Mouse (Mus musculus) intestine, embryonic 15.5 days (tissue): ENCODE measurements around the gene Gpatch4. TPM values are rescaled to one million over a fixed set of nuclear protein-coding genes. Genes with fewer than 3 reads are reported as not detected.
A peak's percentile ranks its signal among the peaks of the same experiment; 100 is the strongest.

Experiments
- ATAC-seq: fragments of 200-750 bp; cut with Nextera tagmentation; 2 replicates; pipeline ENCODE4 v1.8.0; 2017; ENCODE audit warnings: moderate TSS enrichment, moderate library complexity
- H3K27ac ChIP-seq: fragments of 300-500 bp; sonication (generic); 2 replicates; pipeline ENCODE4 v1.5.1; 2015; ENCODE audit warnings: mild to moderate bottlenecking, inconsistent platforms
- H3K27me3 ChIP-seq: fragments of 300-500 bp; sonication (generic); replicated peaks from 2 replicates; pipeline ENCODE4 v1.6.1; 2015; ENCODE audit warnings: inconsistent platforms
- H3K36me3 ChIP-seq: fragments of 300-500 bp; sonication (generic); 2 replicates; pipeline ENCODE4 v1.6.1; 2015; ENCODE audit warnings: inconsistent platforms
- H3K4me1 ChIP-seq: fragments of 300-500 bp; sonication (generic); replicated peaks from 2 replicates; pipeline ENCODE4 v1.6.1; 2015; ENCODE audit warnings: inconsistent platforms
- H3K4me2 ChIP-seq: fragments of 300-500 bp; sonication (generic); replicated peaks from 2 replicates; pipeline ENCODE4 v1.6.1; 2015; ENCODE audit warnings: mild to moderate bottlenecking, inconsistent platforms
- H3K4me3 ChIP-seq: fragments of 300-500 bp; sonication (generic); replicated peaks from 2 replicates; pipeline ENCODE4 v1.5.1; 2015; ENCODE audit warnings: inconsistent platforms
- H3K9ac ChIP-seq: fragments of 300-500 bp; sonication (generic); 2 replicates; pipeline ENCODE4 v1.6.1; 2015; ENCODE audit warnings: inconsistent platforms
- H3K9me3 ChIP-seq: fragments of 300-500 bp; sonication (generic); 2 replicates; pipeline ENCODE4 v1.6.1; 2016; ENCODE audit warnings: inconsistent platforms
- WGBS: fragments of 180-500 bp; shearing (Covaris S2); methylation state at CpG from one replicate; pipeline ENCODE4 v1.1.7; 2015; 5-methylcytosine and 5-hydroxymethylcytosine counted together
- polyA plus RNA-seq: library from polyadenylated mRNA; unstranded; fragments of >200 nt; fragmentation: Nextera tagmentation; extraction: Ambion mirVana; gene quantifications from 2 replicates; pipeline ENCODE4 v1.2.1, GENCODE M21; 2015

Gpatch4 gene
- 36.7 and 40.3 TPM in 2 replicates for polyA plus RNA-seq

DNA sequence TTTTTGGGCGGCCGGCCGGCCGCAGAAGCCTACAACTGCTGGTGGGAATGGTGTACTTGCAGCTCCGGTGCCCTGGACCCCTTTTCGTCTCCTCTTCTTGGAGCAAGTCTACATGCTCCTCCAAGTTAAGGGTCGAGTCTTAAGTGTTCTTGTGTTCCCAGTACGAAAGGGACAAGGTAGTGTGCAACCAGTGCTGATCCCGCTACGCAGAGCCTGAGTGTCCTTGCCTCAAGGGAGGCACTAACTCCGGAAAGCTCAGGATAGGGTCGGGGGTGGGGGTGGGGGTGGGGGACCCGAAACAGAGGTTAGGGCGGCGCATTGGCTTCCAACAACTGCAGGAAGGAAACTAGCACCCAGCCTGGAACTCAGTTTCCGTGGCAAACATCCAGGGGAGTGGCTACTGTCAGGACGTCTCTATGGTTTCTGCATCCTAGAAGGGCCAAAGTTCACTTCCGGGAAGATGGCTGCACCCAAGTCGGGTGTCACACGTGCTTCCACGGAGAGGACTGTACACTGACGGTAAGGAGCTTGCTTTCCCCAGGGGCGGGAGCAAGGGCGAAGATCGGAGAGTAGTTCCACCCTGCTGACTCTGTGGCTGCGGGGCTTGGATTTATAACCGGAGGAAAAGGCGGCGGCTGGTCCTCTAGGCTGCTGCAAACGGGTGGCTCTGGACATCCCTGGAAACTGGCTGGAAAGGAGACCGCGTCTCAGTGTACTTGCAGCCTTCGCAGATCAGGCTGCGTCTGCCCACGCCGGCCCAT is at the start of gene Gpatch4:
Gene Gpatch4, plus strand, starts transcription at position 448 of the 761 bp plus-strand sequence.
- peaks cover 2% of the 10 kb centered on the region; the same call in 1 of the 2 replicates for H3K36me3 ChIP-seq
- peak within 1 kb of the TSS; percentile 75 for H3K4me2 ChIP-seq
- peak within 1 kb of the TSS; percentile 77 for H3K4me3 ChIP-seq
- peak within 1 kb of the TSS; percentile 68; the same call in 1 of the 2 replicates for H3K27ac ChIP-seq
- peaks cover 11% of the 10 kb centered on the region; the same call in 1 of the 2 replicates for H3K27me3 ChIP-seq
- no peaks in the 10 kb centered on the region for H3K9me3 ChIP-seq
- peak; percentile 98 for ATAC-seq
- H3K4me1 ChIP-seq = peaks cover 2% of the 10 kb centered on the region; the same call in 1 of the 2 replicates
- H3K9ac ChIP-seq = peak within 1 kb of the TSS; percentile 59
- WGBS = 7% methylated on average over 36 of the region's 36 CpGs

DNA sequence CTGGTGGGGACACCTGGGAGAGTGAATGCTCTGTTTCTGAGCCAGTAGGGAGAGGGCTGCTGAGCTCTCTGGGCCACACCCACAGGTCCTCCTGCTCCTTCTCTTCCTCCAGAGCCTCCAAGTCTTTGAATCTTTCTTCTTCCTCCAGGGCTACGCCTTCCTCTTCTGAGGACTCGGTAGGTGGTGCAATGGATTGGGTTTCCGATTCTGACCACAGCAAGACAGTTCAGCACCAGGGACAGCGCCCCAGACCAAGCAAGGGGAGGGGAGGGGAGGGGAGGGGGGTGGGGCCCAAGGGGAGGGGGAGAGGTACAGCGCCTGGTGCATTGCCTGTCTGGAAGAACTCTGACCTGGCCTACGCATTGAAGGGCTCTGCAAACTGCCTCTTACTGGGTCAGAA is 49.5 kb upstream of the Gpatch4 start:
- Histone ChIP-seq H3K4me3 (no peak overlapping the region), H3K27ac (no peak overlapping the region), H3K9ac (no peak overlapping the region), H3K9me3 (no peaks in the 10 kb centered on the region), H3K4me1 (peaks cover 8% of the 10 kb centered on the region), H3K4me2 (no peak overlapping the region), H3K27me3 (peaks cover 98% of the 10 kb centered on the region), H3K36me3 (no peaks in the 10 kb centered on the region)
- 0 out of 2 replicates have a peak, but pooled peaks have one; percentile 18 for ATAC-seq
- 0% methylated on average over 5 of the region's 6 CpGs for WGBS

DNA sequence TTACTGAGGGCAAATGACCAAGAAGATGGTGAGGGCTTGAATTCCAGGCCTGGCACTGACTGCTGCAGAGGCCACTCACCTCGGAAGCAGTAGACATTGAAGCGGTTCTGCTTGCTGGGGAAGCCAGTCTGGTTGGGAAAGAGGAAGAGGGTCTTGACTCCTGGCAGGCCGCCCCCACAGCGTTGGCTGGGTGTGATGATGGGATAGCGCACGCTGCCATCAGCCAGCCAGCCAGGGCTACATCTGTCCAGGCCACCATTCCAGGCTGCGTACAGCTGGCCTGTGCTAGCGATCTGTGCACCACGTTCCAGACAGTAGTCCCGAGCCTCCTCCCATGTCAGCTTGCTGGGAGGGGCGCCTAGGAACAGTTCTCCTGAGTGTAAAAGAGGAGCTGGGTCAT is 47.6 kb upstream of the Gpatch4 start:
- H3K4me1 ChIP-seq = peaks cover 15% of the 10 kb centered on the region
- 35% methylated on average over 11 of the region's 11 CpGs for WGBS
- no peak for ATAC-seq
- no peak overlapping the region for H3K27ac ChIP-seq
- no peaks in the 10 kb centered on the region for H3K9me3 ChIP-seq
- H3K4me2 ChIP-seq = no peak overlapping the region
- peaks cover 98% of the 10 kb centered on the region for H3K27me3 ChIP-seq
- H3K36me3 ChIP-seq = no peaks in the 10 kb centered on the region
- H3K4me3 ChIP-seq = no peak overlapping the region
- H3K9ac ChIP-seq = no peak overlapping the region

DNA sequence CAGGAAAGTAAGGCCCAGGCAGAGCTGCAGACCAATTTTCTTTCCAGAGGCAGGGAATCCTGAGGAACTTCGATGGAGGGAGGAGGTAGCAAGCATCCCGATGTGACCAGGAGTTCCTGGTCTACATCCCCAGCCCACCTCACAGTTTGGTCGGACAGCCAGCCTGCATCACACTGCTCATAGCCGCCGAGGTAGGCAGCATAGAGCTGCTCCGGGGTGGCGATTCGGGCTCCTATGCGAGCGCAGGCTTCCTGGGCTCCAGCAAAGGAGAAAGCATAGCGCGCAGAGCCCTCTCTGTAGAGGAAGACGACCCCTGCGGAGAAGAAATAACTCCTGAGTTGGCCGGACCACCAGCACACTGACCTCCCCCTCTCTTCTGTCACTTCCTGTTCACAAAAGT is 46.5 kb upstream of the Gpatch4 start:
- H3K9me3 ChIP-seq = no peaks in the 10 kb centered on the region
- H3K4me3 ChIP-seq = no peak overlapping the region
- H3K27ac ChIP-seq = no peak overlapping the region
- H3K4me1 ChIP-seq = peaks cover 15% of the 10 kb centered on the region
- H3K4me2 ChIP-seq = peak overlapping the region; percentile 75; the same call in 1 of the 2 replicates
- H3K27me3 ChIP-seq = peaks cover 98% of the 10 kb centered on the region
- 5% methylated on average over 15 of the region's 15 CpGs for WGBS
- ATAC-seq = no peak
- H3K9ac ChIP-seq = no peak overlapping the region
- no peaks in the 10 kb centered on the region for H3K36me3 ChIP-seq

DNA sequence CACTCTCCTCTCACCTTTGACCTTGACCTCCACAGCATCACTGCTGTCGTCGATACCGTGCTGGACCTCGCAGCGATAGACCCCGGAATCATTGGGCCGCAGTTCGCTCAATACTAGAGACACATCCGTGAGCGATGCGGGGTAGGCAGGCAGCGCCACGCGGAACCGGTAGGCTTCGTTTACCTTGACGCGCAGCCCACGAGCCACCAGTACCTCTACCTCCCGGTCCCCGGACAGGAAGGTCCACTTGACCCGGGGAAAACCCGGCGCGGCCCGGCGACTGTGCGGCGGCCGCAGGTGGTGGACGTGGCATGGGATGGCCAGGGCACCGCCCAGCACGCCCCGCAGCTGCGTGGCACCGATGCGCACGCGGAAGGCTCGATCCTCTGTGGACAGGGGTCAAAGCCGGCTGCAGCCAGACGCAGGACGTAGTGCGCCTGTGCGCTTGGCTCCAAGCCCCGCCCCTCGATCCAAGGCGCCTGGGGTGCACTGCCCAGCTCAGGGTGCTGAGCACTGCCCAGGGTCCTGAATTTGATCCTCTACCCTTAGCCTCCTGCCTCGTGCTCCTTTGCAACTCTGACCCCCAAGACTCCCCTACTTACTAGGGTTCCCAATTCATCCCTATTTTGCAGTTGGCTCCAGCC is 45.8 kb upstream of the Gpatch4 start:
- peaks cover 15% of the 10 kb centered on the region for H3K4me1 ChIP-seq
- no peak overlapping the region for H3K27ac ChIP-seq
- H3K36me3 ChIP-seq = no peaks in the 10 kb centered on the region
- H3K9me3 ChIP-seq = no peaks in the 10 kb centered on the region
- ATAC-seq = 0 out of 2 replicates have a peak, but pooled peaks have one; percentile 54
- peak overlapping the region; percentile 36 for H3K4me3 ChIP-seq
- no peak overlapping the region; the same call in 1 of the 2 replicates for H3K9ac ChIP-seq
- peaks cover 98% of the 10 kb centered on the region for H3K27me3 ChIP-seq
- WGBS = 1% methylated on average over 49 of the region's 49 CpGs
- peak overlapping the region; percentile 75 for H3K4me2 ChIP-seq

DNA sequence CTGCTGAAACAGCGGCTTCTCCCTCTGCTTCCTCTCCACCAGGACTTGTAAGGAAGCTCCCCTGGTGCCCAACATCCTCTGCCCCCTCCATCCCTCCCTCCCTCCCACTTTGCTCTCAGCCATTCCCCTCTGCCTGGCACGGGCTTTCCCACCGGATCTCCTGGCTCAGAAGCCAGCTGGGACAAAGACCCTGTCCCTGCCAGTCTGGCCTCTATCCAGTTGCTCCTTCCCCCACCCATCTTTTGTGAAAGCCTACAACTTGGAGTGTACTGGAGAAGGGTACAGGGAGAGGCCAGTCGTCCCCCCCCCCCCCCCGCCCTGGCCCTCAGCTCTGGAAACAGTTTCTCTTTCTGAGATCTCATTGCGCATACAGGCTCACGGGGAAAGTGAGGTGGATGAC is 44.2 kb upstream of the Gpatch4 start:
- WGBS = 5% methylated on average over 7 of the region's 7 CpGs
- Histone ChIP-seq H3K27me3 (peaks cover 100% of the 10 kb centered on the region), H3K9me3 (0 out of 2 replicates have a peak, but pooled peaks cover 3% of the 10 kb centered on the region), H3K9ac (no peak overlapping the region), H3K4me1 (peaks cover 15% of the 10 kb centered on the region), H3K4me3 (no peak overlapping the region), H3K27ac (no peak overlapping the region), H3K36me3 (no peaks in the 10 kb centered on the region), H3K4me2 (no peak overlapping the region)
- no peak for ATAC-seq

DNA sequence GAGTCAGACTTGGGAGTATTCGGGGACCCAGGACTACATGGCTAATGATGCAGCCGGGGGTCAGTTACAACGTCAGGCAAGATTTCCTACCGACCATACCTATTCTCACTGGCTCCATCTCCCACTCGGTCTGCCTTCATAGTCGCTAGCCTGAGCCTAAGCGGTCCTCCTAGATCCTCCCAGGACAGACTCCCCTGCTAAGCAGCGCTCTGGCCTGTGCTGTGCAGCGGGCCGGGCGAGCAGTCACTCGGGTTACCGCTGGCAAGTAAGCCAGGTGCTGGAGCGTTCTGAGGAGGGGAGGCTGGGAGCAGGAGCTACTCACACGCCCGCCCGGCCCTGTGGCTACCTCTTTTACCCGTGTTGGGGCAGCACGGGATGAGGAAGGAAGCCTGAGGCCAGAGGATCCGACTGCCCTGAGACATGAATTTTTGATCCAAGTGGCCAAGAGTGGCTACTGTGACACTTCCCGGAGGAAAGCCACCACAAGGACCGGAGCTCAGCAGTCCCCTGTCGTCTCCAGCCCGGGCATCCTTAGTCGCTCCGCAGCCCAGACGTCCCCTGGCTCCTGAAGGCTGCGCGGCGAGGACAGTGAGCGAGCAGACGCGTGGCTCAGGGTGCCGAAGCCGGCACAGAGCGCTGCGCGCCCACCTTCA is 43.5 kb upstream of the Gpatch4 start:
- no peak overlapping the region for H3K27ac ChIP-seq
- H3K4me3 ChIP-seq = peak overlapping the region; percentile 29
- H3K36me3 ChIP-seq = no peaks in the 10 kb centered on the region
- H3K4me2 ChIP-seq = peak overlapping the region; percentile 56
- no peak for ATAC-seq
- H3K9me3 ChIP-seq = 0 out of 2 replicates have a peak, but pooled peaks cover 3% of the 10 kb centered on the region
- H3K27me3 ChIP-seq = peaks cover 96% of the 10 kb centered on the region
- under 1% methylated on average over 38 of the region's 38 CpGs for WGBS
- 0 out of 2 replicates have a peak overlapping the region, but pooled peaks have one; percentile 6 for H3K9ac ChIP-seq
- H3K4me1 ChIP-seq = peaks cover 15% of the 10 kb centered on the region

DNA sequence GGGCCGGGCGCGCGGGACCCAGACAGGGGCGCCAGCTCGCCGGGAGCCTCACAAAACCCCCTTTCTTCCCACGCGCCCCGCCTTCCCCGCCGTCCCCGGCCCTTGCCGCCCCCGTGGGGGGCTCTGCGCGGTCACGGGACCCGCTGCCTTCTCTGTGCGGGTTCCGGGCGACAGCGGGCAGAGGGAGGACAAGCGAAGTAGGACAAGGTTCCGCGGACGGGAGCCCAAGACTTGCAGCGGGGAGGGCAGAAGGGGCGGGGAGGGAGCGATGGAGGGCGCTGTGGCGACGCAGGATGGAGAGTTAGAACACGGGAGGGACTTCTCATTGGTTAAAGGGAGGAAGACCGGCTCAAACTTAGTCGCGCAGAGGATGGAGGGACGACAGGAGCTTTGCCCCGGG is 42.7 kb upstream of the Gpatch4 start, which contains the start of gene Bcan:
Gene Bcan, minus strand, starts transcription at position 50 of the 400 bp plus-strand sequence.
- Histone ChIP-seq H3K4me1 (peaks cover 15% of the 10 kb centered on the region), H3K27ac (no peak within 1 kb of the TSS), H3K4me3 (peak within 1 kb of the TSS; percentile 29), H3K4me2 (peak within 1 kb of the TSS; percentile 56), H3K9ac (peak within 1 kb of the TSS; percentile 6; the same call in 1 of the 2 replicates), H3K27me3 (peaks cover 91% of the 10 kb centered on the region), H3K9me3 (0 out of 2 replicates have a peak, but pooled peaks cover 3% of the 10 kb centered on the region), H3K36me3 (no peaks in the 10 kb centered on the region)
- no peak for ATAC-seq
- WGBS = 1% methylated on average over 39 of the region's 39 CpGs

DNA sequence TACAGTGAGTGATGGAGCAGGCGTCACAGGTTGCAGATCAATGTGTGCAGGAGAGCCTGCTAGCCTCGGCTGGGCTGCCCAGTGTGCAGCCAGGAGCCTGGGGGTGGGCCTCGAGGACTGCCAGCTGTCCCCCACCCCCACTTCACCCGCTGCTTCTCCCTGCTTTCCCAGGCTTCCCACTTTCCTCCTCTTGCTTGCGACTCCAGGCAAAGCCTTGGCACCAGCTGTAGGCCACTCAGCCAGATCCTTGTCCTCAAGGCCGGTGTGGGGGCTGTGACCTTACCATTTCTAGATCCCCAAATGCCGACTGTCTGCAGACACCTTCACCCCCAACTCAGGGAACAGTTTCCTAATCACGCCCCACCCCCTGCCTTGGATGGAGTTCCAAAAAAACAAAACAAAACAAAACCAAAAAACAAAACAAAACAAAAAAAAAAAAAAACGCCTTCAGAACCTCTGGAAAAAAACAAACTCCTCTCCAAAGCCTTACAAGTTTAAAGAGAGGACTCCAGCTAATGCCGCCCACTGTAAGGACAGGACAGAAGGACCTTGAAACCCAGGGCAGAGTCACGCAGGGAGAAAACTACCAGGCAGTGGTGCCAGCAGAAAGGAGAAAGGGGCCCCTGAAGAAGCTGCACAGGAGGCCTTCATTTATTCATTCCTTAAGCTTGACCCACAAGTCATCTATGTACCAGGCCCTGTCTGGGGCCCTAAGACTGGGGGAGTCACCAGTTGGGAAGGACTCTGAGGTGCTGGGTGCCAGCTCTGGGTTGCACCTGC is 41.9 kb upstream of the Gpatch4 start:
- WGBS = 17% methylated on average over 11 of the region's 11 CpGs
- Histone ChIP-seq H3K36me3 (no peaks in the 10 kb centered on the region), H3K4me1 (peaks cover 15% of the 10 kb centered on the region), H3K4me3 (peak overlapping the region; percentile 29; the same call in 1 of the 2 replicates), H3K9me3 (0 out of 2 replicates have a peak, but pooled peaks cover 3% of the 10 kb centered on the region), H3K27me3 (peaks cover 88% of the 10 kb centered on the region), H3K4me2 (no peak overlapping the region; the same call in 1 of the 2 replicates), H3K9ac (no peak overlapping the region), H3K27ac (no peak overlapping the region)
- ATAC-seq = no peak

DNA sequence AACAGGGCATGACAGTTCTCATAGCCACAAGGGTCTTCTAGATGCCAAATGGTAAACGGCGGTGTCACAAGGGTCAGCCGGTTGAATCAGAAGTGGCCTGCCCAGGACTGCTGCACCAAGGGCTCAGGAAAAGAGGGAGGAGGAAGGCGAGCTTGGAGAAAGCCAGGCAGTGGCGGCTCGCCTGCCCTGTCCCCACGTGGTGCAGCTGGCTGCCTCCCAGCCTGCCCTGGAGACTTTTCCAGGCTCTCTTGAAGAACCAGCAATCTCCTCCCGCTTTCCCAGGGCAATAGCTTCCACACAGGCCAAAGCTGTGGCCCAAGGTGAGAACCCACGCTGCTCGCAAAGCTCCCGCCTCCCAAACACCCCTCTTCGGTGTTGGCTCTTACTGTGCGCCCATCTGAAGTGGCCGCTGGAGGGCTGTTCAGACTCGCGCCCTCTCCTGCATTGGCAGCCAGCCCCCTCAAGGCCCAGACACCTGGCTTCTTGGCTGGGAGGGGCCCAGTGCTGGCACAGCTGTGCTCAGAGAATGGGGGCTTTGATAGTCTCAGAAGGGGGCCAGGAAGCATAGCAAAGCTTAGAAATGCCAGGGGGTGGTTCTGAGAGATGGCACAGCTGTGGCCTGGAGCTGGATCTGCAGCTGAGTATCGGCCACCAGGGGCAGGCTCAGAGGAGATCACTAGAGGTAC is 40.5 kb upstream of the Gpatch4 start:
- Histone ChIP-seq H3K27ac (no peak overlapping the region), H3K4me1 (peaks cover 10% of the 10 kb centered on the region; the same call in 1 of the 2 replicates), H3K27me3 (peaks cover 74% of the 10 kb centered on the region), H3K4me2 (no peak overlapping the region), H3K9ac (no peak overlapping the region), H3K4me3 (no peak overlapping the region), H3K9me3 (0 out of 2 replicates have a peak, but pooled peaks cover 3% of the 10 kb centered on the region), H3K36me3 (no peaks in the 10 kb centered on the region)
- 2% methylated on average over 17 of the region's 17 CpGs for WGBS
- no peak for ATAC-seq
